Mouse (Mus musculus): ENCODE results near the gene Tbr1. TPM values are rescaled to one million over a fixed set of nuclear protein-coding genes. Genes with fewer than 3 reads are reported as not detected.

The Tbr1 gene
- polyA plus RNA-seq, 1 experiment = 0.68 TPM

DNA sequence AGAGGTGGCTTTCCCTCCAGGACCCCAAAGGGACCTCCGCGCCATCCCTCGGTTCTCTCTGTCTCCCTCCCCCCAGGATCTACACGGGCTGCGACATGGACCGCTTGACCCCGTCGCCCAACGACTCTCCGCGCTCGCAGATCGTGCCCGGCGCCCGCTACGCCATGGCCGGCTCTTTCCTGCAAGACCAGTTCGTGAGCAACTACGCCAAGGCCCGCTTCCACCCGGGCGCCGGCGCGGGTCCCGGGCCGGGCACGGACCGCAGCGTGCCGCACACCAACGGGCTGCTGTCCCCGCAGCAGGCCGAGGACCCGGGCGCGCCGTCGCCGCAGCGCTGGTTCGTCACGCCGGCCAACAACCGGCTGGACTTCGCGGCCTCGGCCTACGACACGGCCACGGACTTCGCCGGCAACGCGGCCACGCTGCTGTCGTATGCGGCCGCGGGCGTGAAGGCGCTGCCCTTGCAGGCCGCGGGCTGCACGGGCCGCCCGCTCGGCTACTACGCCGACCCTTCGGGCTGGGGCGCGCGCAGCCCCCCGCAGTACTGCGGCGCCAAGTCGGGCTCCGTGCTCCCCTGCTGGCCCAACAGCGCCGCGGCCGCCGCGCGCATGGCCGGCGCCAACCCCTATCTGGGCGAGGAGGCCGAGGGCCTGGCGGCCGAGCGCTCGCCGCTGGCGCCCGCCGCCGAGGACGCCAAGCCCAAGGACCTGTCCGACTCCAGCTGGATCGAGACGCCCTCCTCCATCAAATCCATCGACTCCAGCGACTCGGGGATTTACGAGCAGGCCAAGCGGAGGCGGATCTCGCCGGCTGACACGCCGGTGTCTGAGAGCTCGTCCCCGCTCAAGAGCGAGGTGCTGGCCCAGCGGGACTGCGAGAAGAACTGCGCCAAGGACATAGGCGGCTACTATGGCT is 9.0 kb downstream of the Tbr1 start:
- peak overlapping the region; percentile 95 for H3K4me3 ChIP-seq (ENCODE audit: control insufficient read depth, low read depth, low read length)
- no peaks in the 10 kb centered on the region for H3K36me3 ChIP-seq (ENCODE audit: control insufficient read depth, insufficient read depth, low read length)
- H3K27ac ChIP-seq (ENCODE audit: control insufficient read depth, insufficient read depth, low read depth, low read length) = peak overlapping the region; percentile 61
- TF ChIP-seq POLR2A (IDR thresholded peaks at IDR 0.05; ENCODE audit: control insufficient read depth, low read depth, low read length) = peak; percentile 6; the same call in 1 of the 2 replicates
- no peak for TF ChIP-seq CTCF (IDR thresholded peaks at IDR 0.05; ENCODE audit: control insufficient read depth, insufficient read depth, insufficient replicate concordance, low read depth, low read length)
- peaks cover 19% of the 10 kb centered on the region for H3K4me1 ChIP-seq (ENCODE audit: control insufficient read depth, insufficient read depth, low read length)
- H3K27me3 ChIP-seq (ENCODE audit: control insufficient read depth, insufficient read depth, low read length) = no peaks in the 10 kb centered on the region

DNA sequence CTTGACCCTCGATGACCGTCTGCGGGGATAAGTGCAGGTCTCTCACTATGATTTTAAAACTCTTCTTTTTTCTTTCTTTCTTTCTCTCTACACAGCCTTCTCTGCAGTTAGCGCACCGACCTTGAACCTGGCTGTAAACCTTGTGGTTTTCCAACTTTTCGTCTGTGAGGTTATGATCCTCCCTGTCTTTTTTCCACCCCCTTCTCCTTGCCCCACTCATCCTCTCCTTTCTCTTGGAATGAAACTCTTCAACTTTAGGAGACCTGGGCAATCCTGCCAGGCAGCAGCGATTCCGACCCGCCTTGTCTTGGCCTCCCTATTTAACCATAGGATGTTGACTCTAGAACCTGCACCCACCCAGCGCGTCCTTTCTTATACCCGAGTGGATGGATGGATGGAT is 9.8 kb downstream of the Tbr1 start:
- Histone ChIP-seq H3K27me3 (ENCODE audit: control insufficient read depth, insufficient read depth, low read length) (no peaks in the 10 kb centered on the region), H3K4me1 (ENCODE audit: control insufficient read depth, insufficient read depth, low read length) (peaks cover 17% of the 10 kb centered on the region), H3K36me3 (ENCODE audit: control insufficient read depth, insufficient read depth, low read length) (no peaks in the 10 kb centered on the region), H3K27ac (ENCODE audit: control insufficient read depth, insufficient read depth, low read depth, low read length) (no peak overlapping the region), H3K4me3 (ENCODE audit: control insufficient read depth, low read depth, low read length) (peak overlapping the region; percentile 95)
- TF ChIP-seq CTCF (IDR thresholded peaks at IDR 0.05; ENCODE audit: control insufficient read depth, insufficient read depth, insufficient replicate concordance, low read depth, low read length) = no peak
- no peak for TF ChIP-seq POLR2A (IDR thresholded peaks at IDR 0.05; ENCODE audit: control insufficient read depth, low read depth, low read length)

DNA sequence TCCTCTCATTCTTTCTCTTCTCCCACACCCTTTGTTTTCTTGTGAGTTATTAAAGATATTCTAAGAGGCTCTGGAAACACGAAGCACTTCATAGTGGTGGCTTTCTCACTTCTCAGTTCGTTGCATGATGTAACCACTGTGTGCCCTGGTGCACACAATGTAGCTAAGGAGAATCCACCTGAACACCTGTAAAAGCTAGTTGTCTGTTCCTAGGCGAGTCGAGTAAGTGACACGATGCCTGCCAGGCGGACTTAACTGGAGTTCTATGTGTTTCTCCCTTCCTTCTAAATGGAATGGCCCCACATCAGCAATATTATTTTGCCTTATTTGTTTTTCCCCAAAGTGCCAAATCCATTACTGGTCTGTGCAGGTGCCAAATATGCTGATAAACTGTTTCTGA is 10.4 kb downstream of the Tbr1 start:
- Histone ChIP-seq H3K27ac (ENCODE audit: control insufficient read depth, insufficient read depth, low read depth, low read length) (no peak overlapping the region), H3K4me1 (ENCODE audit: control insufficient read depth, insufficient read depth, low read length) (peaks cover 17% of the 10 kb centered on the region), H3K27me3 (ENCODE audit: control insufficient read depth, insufficient read depth, low read length) (no peaks in the 10 kb centered on the region), H3K36me3 (ENCODE audit: control insufficient read depth, insufficient read depth, low read length) (no peaks in the 10 kb centered on the region), H3K4me3 (ENCODE audit: control insufficient read depth, low read depth, low read length) (no peak overlapping the region)
- no peak for TF ChIP-seq POLR2A (IDR thresholded peaks at IDR 0.05; ENCODE audit: control insufficient read depth, low read depth, low read length)
- no peak for TF ChIP-seq CTCF (IDR thresholded peaks at IDR 0.05; ENCODE audit: control insufficient read depth, insufficient read depth, insufficient replicate concordance, low read depth, low read length)

DNA sequence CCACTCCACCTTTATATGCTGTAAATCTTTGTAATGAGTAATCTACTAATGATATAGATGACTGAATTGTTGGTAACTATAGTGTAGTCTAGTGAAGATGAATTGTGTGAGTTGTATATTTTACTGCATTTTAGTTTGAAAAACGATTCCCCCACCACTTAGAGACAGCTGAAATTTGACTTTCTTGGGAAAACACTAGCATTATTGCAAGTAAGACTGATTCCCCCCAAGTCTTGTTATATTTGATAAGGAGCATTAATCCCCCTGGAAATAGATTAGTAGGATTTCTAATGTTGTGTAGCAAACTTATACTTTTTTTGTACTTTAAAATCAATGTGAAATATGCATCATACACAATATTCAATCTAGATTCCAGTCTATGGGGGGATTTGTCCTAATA is 10.8 kb downstream of the Tbr1 start:
- TF ChIP-seq CTCF (IDR thresholded peaks at IDR 0.05; ENCODE audit: control insufficient read depth, insufficient read depth, insufficient replicate concordance, low read depth, low read length) = no peak
- TF ChIP-seq POLR2A (IDR thresholded peaks at IDR 0.05; ENCODE audit: control insufficient read depth, low read depth, low read length) = no peak
- Histone ChIP-seq H3K4me1 (ENCODE audit: control insufficient read depth, insufficient read depth, low read length) (peaks cover 17% of the 10 kb centered on the region), H3K36me3 (ENCODE audit: control insufficient read depth, insufficient read depth, low read length) (no peaks in the 10 kb centered on the region), H3K27ac (ENCODE audit: control insufficient read depth, insufficient read depth, low read depth, low read length) (no peak overlapping the region), H3K27me3 (ENCODE audit: control insufficient read depth, insufficient read depth, low read length) (no peaks in the 10 kb centered on the region), H3K4me3 (ENCODE audit: control insufficient read depth, low read depth, low read length) (no peak overlapping the region)

DNA sequence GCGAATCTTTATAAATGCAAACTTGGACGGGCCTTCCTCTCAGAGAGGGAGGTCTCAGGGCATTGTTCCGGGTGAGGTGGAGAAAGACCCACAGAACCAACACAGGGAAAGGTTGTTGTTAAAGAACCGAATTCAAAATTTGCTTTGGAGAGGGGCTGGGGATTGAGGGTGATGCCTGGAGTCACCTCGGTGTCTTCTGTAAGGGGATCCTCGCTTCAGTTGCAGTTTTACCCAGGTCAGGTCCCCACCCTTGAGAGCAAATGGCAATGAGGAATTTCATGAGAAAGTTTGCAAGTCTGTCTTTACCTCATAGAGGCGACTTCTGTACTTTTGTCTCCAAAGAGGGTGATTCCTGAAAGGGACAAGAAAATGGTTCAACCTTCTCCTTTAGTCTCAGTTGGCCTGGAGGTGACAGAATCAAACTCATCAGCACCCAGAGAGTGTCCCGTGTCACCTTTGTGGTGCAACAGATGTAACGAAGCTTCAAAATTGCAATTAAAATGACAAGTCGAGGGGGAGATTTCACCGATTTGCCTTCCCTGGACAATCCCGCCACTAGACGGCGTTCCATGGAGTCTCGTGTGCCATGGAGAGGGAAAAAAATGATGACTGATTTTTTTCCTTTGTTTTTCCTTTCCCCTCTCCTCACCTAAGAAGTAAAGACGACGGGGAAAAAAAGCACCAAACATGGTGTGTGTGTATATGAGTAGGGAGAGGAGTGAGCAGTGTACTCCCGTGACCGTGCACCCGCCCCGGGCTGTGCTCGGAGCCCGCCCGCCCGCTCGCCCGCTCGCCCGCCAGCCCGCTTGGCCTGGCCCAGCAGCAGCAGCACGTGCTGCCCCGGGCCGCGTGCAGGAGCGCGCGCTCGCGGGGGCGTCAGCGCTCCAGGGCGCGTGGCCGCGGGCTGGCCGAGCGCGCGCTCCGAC is 12.1 kb downstream of the Tbr1 start:
- Histone ChIP-seq H3K4me3 (ENCODE audit: control insufficient read depth, low read depth, low read length) (peak overlapping the region; percentile 65), H3K27ac (ENCODE audit: control insufficient read depth, insufficient read depth, low read depth, low read length) (no peak overlapping the region), H3K4me1 (ENCODE audit: control insufficient read depth, insufficient read depth, low read length) (peaks cover 17% of the 10 kb centered on the region), H3K36me3 (ENCODE audit: control insufficient read depth, insufficient read depth, low read length) (no peaks in the 10 kb centered on the region), H3K27me3 (ENCODE audit: control insufficient read depth, insufficient read depth, low read length) (no peaks in the 10 kb centered on the region)
- TF ChIP-seq CTCF (IDR thresholded peaks at IDR 0.05; ENCODE audit: control insufficient read depth, insufficient read depth, insufficient replicate concordance, low read depth, low read length) (no peak), POLR2A (IDR thresholded peaks at IDR 0.05; ENCODE audit: control insufficient read depth, low read depth, low read length) (no peak)

DNA sequence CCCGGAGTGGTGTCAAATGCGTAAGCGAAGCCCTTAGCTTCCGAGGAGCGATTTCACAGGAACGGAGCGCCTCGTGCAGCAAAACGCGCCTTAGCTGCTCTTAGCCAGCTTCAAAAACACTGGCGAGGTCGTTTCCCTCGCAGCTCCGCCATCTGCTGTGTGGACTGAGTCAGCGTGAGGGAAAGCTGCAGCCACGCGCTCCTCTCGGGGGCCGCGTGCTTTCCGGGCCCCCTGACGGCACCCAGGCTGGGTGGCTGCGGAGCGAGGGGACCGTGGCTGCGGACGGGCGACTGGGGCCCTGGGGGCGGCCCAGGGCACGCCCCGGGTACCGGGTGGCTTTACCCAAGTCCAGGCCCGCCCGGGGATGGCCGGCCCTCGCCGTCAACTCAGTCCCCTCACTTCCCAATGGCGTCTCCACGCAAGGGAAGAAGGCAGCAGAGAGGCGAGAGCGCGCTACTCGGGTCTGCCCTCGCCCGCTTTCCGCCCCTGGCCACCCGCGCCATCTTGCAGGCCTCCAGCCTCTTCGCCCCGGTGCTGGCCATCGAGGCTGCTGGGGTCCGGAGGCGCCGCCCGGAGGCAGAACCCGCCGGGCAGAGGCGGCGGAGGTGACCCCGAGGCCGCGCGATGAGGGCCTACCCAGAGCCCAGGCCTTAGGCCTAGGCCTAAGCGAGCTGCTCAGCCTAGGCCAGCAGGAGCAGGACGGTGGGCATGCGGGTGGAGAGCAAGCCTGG is 13.0 kb downstream of the Tbr1 start:
- TF ChIP-seq POLR2A (IDR thresholded peaks at IDR 0.05; ENCODE audit: control insufficient read depth, low read depth, low read length) = peak; percentile 55
- TF ChIP-seq CTCF (IDR thresholded peaks at IDR 0.05; ENCODE audit: control insufficient read depth, insufficient read depth, insufficient replicate concordance, low read depth, low read length) = no peak
- H3K4me1 ChIP-seq (ENCODE audit: control insufficient read depth, insufficient read depth, low read length) = peaks cover 17% of the 10 kb centered on the region
- H3K36me3 ChIP-seq (ENCODE audit: control insufficient read depth, insufficient read depth, low read length) = no peaks in the 10 kb centered on the region
- no peaks in the 10 kb centered on the region for H3K27me3 ChIP-seq (ENCODE audit: control insufficient read depth, insufficient read depth, low read length)
- peak overlapping the region; percentile 82 for H3K27ac ChIP-seq (ENCODE audit: control insufficient read depth, insufficient read depth, low read depth, low read length)
- H3K4me3 ChIP-seq (ENCODE audit: control insufficient read depth, low read depth, low read length) = peak overlapping the region; percentile 94
